Mouse (Mus musculus) lung, postnatal 0 days (tissue): ENCODE results near the gene Ifi213. TPM values are rescaled to one million over a fixed set of nuclear protein-coding genes. Genes with fewer than 3 reads are reported as not detected.
"Not testable (repeated sequence)": the region's sequence is repeated elsewhere in the genome, so short reads cannot be mapped to it uniquely, and the experiment has no call there.

ENCODE experiments used
- ATAC-seq: fragments of 200-750 bp; cut with Nextera tagmentation; 2 replicates; pipeline ENCODE4 v1.8.0; 2017; ENCODE audit warnings: moderate library complexity
- DNase-seq: peaks from one replicate; pipeline ENCODE4 v3.0.0-alpha.2; 2016; ENCODE audit warnings: low spot score
- H3K27ac ChIP-seq: fragments of 300-500 bp; sonication (generic); 2 replicates; pipeline ENCODE4 v1.5.1; 2014; ENCODE audit warnings: antibody characterized with exemption, mild to moderate bottlenecking, low read length, mixed read lengths
- H3K27me3 ChIP-seq: fragments of 300-500 bp; sonication (generic); replicated peaks from 2 replicates; pipeline ENCODE4 v1.6.1; 2014; ENCODE audit warnings: low read length, mixed read lengths; ENCODE audit not compliant: insufficient read depth
- H3K36me3 ChIP-seq: fragments of 300-500 bp; sonication (generic); 2 replicates; pipeline ENCODE4 v1.6.1; 2014; ENCODE audit warnings: low read length, mixed read lengths; ENCODE audit not compliant: insufficient read depth
- H3K4me1 ChIP-seq: fragments of 300-500 bp; sonication (generic); 2 replicates; pipeline ENCODE4 v1.6.1; 2014; ENCODE audit warnings: antibody characterized with exemption, low read depth, low read length, mixed read lengths; ENCODE audit not compliant: insufficient read depth
- H3K4me2 ChIP-seq: fragments of 300-500 bp; sonication (generic); replicated peaks from 2 replicates; pipeline ENCODE4 v1.6.1; 2014; ENCODE audit warnings: low read depth, mild to moderate bottlenecking, low read length, moderate library complexity, mixed read lengths
- H3K4me3 ChIP-seq: fragments of 300-500 bp; sonication (generic); 2 replicates; pipeline ENCODE4 v1.5.1; 2014; ENCODE audit warnings: low read depth, low read length
- H3K9ac ChIP-seq: fragments of 300-500 bp; sonication (generic); replicated peaks from 2 replicates; pipeline ENCODE4 v1.6.1; 2014; ENCODE audit warnings: low read depth, mild to moderate bottlenecking
- H3K9me3 ChIP-seq: fragments of 300-500 bp; sonication (generic); 2 replicates; pipeline ENCODE4 v1.6.1; 2016; ENCODE audit warnings: low read length, mixed read lengths
- CTCF ChIP-seq: IDR thresholded peaks from 2 replicates; pipeline ENCODE4 v1.5.1; 2016; ENCODE audit warnings: antibody characterized with exemption, mild to moderate bottlenecking
- EP300 ChIP-seq: IDR thresholded peaks from 2 replicates; pipeline ENCODE4 v1.6.1; 2016; ENCODE audit warnings: antibody characterized with exemption, mild to moderate bottlenecking, control low read depth
- WGBS: fragments of 180-500 bp; shearing (Covaris S2); extraction: QIAGEN DNeasy Blood & Tissue Kit; methylation state at CpG from one replicate; pipeline ENCODE4 v1.1.7; 2014; 5-methylcytosine and 5-hydroxymethylcytosine counted together
- microRNA-seq: library from miRNA; unstranded; fragments of <30 nt; microRNA quantifications from one replicate; pipeline ENCODE4, GENCODE M21; 2016
- polyA plus RNA-seq: library from polyadenylated mRNA; unstranded; fragments of >200 nt; fragmentation: Nextera tagmentation; extraction: Ambion mirVana; gene quantifications from 2 replicates; pipeline ENCODE4 v1.2.1, GENCODE M21; 2015

The Ifi213 gene
- polyA plus RNA-seq, 1 experiment from 2014 or later = 0.98 TPM

- Histone ChIP-seq H3K4me2 (no peak overlapping the region), H3K4me1 (no peaks in the 10 kb centered on the region), H3K4me3 (no peak overlapping the region), H3K27me3 (no peaks in the 10 kb centered on the region), H3K36me3 (no peaks in the 10 kb centered on the region), H3K27ac (no peak overlapping the region), H3K9ac (no peak overlapping the region), H3K9me3 (no peaks in the 10 kb centered on the region)
- DNase-seq (no peak), ATAC-seq (no peak)
- 91% methylated on average over 26 of the region's 26 CpGs for WGBS
- TF ChIP-seq EP300 (no peak), CTCF (no peak)
Observed at GRCm38 (mm10) chr1:173579921-173580585, 19.0 kb downstream of the Ifi213 start.

- TF ChIP-seq CTCF (no peak), EP300 (no peak)
- Histone ChIP-seq H3K27me3 (no peaks in the 10 kb centered on the region), H3K9ac (no peak overlapping the region), H3K4me3 (no peak overlapping the region), H3K4me1 (no peaks in the 10 kb centered on the region), H3K9me3 (no peaks in the 10 kb centered on the region), H3K36me3 (no peaks in the 10 kb centered on the region), H3K27ac (no peak overlapping the region), H3K4me2 (no peak overlapping the region)
- WGBS = 84% methylated on average over 9 of the region's 9 CpGs
- no peak for DNase-seq
- no peak for ATAC-seq
Observed at GRCm38 (mm10) chr1:173579079-173579478, 20.0 kb downstream of the Ifi213 start.

DNA sequence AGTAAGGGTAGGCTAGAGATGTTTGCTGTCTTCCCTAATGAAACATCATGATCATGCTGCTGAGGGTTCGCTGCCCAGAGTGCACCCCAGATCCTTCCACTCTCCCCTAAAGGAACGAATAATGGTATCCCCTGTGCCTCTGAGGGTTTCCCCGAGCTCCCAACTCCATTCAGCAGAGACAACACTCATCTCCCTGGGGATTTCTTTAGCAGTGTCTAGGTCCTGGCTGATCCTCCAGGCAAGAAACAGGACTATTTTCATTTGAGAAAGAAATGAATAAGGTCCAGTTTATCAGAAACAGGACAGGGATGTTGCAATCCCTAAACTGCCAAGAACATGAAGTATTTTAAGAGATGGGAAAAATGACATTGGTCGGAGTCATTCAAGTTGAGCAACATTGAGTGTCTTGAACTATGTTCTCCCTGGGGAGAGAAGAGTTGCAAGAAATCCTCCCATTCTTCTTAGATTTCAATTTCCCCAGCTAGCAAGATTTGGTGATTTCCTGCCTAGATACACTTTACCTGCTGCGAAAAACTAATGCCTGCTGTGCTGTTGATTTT, 48.5 kb downstream of the Ifi213 start:
- H3K4me2 ChIP-seq, H3K27ac ChIP-seq, ATAC-seq, H3K36me3 ChIP-seq, H3K27me3 ChIP-seq, H3K4me1 ChIP-seq, DNase-seq, H3K9me3 ChIP-seq, H3K9ac ChIP-seq, H3K4me3 ChIP-seq: not testable (repeated sequence)
- WGBS = 73% methylated on average over 5 of the region's 5 CpGs

GRCm38 (mm10) chr1:173548798-173549197, 50.3 kb downstream of the Ifi213 start:
- H3K9me3 ChIP-seq, H3K27me3 ChIP-seq, H3K4me3 ChIP-seq, H3K27ac ChIP-seq, DNase-seq, ATAC-seq, H3K9ac ChIP-seq, H3K36me3 ChIP-seq, H3K4me1 ChIP-seq, H3K4me2 ChIP-seq: not testable (repeated sequence)
- WGBS = 87% methylated on average over 3 of the region's 3 CpGs

DNA sequence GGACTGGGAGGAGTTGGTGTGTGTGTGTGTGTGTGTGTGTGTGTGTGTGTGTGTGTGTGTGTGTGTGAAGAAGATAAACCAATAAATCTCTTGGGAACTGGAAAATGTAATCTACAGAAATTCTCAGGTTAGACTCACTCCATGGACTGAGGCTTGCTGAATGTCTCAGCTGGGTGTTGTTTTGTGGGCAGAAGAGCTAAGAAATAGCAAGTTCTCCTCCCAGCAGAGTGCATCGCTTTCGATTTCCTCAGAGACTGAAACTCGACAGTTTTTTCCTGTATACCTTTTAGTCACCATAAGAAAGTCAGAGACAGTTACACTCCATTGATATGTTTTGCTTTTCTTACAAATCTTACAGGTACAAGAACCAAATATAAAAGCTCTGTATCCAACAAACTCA, 63.3 kb downstream of the Ifi213 start, which contains the start of gene Ifi214:
TSS of gene Ifi214 (minus strand) at position 167 of the 400 bp plus-strand sequence.
- WGBS = 86% methylated on average over 3 of the region's 3 CpGs
- not testable (repeated sequence) for H3K9ac ChIP-seq, H3K4me3 ChIP-seq, H3K27ac ChIP-seq, DNase-seq, H3K4me2 ChIP-seq, H3K27me3 ChIP-seq, H3K9me3 ChIP-seq, H3K4me1 ChIP-seq, ATAC-seq, H3K36me3 ChIP-seq

DNA sequence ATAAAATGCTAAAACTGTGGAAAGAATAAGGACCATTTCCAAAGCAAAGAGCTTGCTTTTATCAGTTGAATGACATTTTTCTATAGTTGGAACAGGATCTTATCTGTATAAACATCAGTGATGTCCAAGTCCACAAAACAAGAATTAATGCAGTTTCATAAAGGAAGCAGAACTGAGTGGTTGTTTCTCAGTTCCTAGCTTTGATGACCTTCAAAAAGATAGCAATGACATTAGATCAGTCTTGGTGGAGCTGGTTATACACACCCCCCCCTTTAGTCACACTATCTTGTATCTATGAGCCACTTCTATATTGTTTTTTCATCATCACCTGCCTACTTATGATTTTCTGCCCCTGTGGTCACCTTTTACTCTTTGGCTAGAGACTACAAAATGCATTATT, 77.6 kb downstream of the Ifi213 start:
- ATAC-seq = no peak

More for the DNA sequence above, 77.6 kb downstream of the Ifi213 start:
- Histone ChIP-seq H3K9ac (no peak overlapping the region), H3K4me3 (no peak overlapping the region), H3K36me3 (no peaks in the 10 kb centered on the region), H3K4me1 (no peaks in the 10 kb centered on the region), H3K9me3 (no peaks in the 10 kb centered on the region), H3K4me2 (no peak overlapping the region), H3K27ac (no peak overlapping the region), H3K27me3 (no peaks in the 10 kb centered on the region)
- DNase-seq = no peak
- no peak for TF ChIP-seq CTCF
- TF ChIP-seq EP300 = no peak

Small RNA genes within 50 kb of the gene (microRNA-seq; reads per million reads assigned to microRNA genes)
- gene Gm44339 = not detected
- not detected for gene Gm44481

Other genes starting within 250 kb of the Ifi213 start
- gene Aim2, start 248.4 kb downstream of the Ifi213 start, polyA plus RNA-seq = 2.1 and 3.4 TPM in 2 replicates
- 0.26 and 0.39 TPM in 2 replicates for gene Cadm3, start 231.6 kb downstream of the Ifi213 start, polyA plus RNA-seq
- 0.16 and 0.20 TPM in 2 replicates for gene Ifi206, start 108.2 kb downstream of the Ifi213 start, polyA plus RNA-seq
- gene Ifi214, start 63.3 kb downstream of the Ifi213 start, polyA plus RNA-seq = not detected in 2 replicates
- gene Ifi209, start 31.6 kb upstream of the Ifi213 start, polyA plus RNA-seq = 0.53 and 0.61 TPM in 2 replicates
- 0.94 and 0.95 TPM in 2 replicates for gene Ifi208, start 74.4 kb upstream of the Ifi213 start, polyA plus RNA-seq
- gene Ifi207, start 142.5 kb upstream of the Ifi213 start, polyA plus RNA-seq = 1.4 and 1.5 TPM in 2 replicates
- gene Ifi204, start 167.7 kb upstream of the Ifi213 start, polyA plus RNA-seq = 1.5 and 1.9 TPM in 2 replicates